Mouse (Mus musculus) bone marrow macrophage, adult 2 months (primary cell): ENCODE measurements around the gene Epha3.

Experiments used
- CTCF ChIP-seq: IDR thresholded peaks from 2 replicates; pipeline ENCODE4 v1.5.1; 2012; ENCODE audit warnings: low read depth, mild to moderate bottlenecking, low read length, moderate library complexity
- POLR2A ChIP-seq: IDR thresholded peaks from 2 replicates; pipeline ENCODE4 v1.6.1; 2012; ENCODE audit warnings: mild to moderate bottlenecking, low read depth, low read length, borderline replicate concordance

GRCm38 (mm10) chr16:63747817-63748216, 116.2 kb downstream of the Epha3 start:
- TF ChIP-seq CTCF (no peak), POLR2A (no peak)
